Mouse (Mus musculus) CD4-positive helper T cell, adult 2 months (primary cell): Measurements from ENCODE around the gene Taf11.

Source experiments
- DNase-seq: peaks from one replicate; pipeline ENCODE4 v3.0.0-alpha.2; 2012; ENCODE audit warnings: low read depth, missing footprints, low spot score

Gene Taf11

GRCm38 (mm10) chr17:27920676-27921075 lies 11.0 kb upstream of the Taf11 start:
- no peak for DNase-seq

GRCm38 (mm10) chr17:27916366-27916765 lies 6.7 kb upstream of the Taf11 start:
- DNase-seq: no peak

DNA sequence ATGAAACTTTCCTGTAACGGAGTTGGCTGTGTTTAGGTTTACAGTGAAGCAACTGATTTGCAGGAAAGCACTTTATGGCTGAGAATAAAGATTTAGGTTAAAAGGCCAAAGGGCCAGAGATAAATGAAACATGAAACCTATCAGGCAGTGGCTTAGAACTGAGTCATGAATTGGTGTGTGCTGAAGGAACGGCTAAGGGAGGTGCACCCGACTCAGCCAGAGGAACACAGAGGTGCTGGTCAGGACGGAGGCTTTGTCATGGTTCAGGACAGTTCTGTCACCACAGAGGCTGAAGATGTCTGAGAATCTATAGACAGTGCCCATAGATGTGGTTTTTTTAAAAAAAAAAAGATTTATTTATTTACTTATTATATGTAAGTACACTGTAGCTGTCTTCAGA lies 5.1 kb upstream of the Taf11 start:
- no peak for DNase-seq

- no peak for DNase-seq
These were observed 1.7 kb upstream of the Taf11 start for GRCm38 (mm10) chr17:27911371-27911770.

DNA sequence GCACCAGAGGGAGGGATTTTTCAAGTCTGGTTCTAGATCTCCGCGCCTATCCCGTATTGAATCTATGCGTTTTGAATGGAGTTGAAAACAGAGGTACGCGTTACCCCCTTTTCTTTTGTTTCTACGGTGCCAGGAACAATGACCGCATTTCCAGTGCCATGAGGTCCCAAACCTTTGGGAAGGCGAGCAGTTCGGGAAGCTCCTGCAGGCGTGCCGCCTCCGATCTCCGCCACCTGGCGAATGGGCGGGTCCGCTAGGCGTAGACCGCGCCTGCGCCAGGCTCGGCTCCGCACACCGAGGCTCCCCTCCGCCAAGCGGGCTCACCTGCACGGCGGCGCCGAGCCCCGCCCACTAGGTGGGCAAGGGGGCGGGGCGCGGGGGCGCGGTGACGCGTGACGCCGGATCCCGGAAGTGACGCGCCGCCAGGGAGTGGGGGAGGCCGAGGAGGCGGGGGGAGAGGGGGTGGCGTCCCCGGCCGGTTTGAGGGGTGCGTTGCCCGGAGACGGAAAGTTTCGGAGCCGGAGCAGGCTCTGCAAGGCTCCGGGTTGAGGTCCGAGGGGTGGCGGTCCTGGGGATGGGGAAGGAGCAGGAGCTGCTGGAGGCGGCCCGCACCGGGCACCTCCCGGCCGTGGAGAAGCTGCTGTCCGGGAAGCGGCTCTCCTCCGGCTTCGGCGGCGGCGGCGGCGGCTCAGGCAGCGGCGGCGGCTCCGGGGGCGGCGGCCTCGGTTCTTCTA lies 589 bp downstream of the Taf11 start, which contains the start of gene Anks1:
Gene Anks1 (plus strand): TSS at position 419 of the 734 bp plus-strand sequence.
- DNase-seq: peak; percentile 93

DNA sequence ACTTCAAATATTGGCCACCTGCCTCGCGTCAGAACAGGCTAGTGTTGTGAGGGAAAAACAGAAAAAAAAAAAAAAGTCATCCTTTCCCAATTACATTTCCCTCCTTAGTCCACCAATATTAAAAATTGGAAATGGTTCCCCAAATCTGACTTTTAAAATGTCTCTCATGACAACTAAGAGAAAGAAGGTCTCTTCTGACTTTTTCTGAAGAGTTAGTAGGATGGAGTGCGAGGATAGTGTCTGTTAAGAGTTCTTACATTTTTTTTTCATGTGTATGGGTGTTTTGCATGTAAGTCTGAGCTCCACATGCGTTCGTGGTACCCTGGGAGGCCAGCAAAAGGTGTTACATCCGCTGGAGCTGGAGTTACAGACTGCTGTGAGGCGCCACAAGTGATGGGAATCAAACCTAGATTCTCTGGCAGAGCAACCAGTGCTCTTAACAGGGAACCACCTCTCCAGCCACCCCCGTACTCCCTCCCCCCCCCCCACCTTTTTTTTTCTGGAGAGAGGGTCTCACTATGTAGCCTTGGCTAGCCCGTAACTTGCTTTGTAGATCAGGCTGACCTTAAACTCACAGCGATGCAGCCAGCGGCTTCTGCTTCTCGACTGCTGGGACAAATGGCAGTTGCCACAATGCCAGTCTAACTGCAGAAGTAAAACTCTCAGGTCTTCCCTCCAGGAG lies 1.3 kb downstream of the Taf11 start:
- peak; percentile 79 for DNase-seq

GRCm38 (mm10) chr17:27907512-27908205 lies 2.0 kb downstream of the Taf11 start:
- peak; percentile 91 for DNase-seq

DNA sequence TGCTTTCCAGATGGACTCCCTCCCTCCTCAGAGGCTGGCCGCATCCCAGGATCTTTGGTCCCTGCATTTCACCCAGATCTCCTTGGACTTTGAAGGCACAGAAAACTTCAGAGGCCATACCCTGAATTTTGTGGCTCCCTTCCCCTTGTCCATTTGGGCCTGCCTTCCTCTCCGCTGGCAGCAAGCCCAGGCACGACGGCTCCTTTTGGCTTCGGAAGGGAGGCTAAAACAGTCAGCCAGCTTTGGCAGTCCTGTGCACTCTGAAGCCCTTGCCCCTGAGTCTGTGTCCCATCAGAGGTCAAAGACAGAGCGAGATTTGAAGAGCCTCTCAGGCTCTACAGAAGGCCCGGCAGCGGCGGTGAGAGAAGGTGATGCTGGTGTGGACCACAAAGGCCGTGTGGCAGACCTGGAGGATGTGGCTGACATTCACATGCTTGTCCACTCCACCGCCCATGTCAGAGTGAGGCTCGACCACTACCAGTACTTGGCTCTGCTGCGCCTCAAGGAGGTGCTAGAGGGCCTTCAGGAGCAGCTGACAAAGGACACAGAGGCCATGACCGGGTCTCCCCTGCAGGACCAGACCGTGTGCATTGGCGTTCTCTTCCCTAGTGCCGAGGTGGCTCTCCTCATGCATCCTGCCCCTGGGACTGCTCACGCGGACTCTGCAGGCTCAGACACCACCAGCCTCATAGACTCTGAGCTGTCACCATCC lies 23.0 kb downstream of the Taf11 start:
- DNase-seq: no peak

DNA sequence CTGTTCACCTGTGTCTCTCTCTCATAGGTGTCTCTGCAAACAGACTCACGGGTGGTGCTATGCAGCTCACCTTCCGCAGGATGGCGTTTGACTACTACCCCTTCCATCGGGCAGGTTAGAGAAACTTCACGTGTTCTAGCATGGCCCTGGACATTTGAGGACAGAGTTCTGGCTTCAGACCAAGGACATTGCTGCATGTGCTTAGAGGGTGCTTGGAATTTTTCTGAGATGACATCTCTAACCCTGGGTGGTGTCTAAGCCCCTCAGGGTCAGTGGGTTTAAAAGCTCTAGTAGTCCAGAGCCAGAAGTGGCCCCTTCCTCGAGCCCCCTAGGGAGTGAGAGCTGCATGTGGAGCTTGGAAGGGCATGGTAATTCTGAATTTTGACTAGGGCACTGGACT lies 25.6 kb downstream of the Taf11 start:
- no peak for DNase-seq

DNA sequence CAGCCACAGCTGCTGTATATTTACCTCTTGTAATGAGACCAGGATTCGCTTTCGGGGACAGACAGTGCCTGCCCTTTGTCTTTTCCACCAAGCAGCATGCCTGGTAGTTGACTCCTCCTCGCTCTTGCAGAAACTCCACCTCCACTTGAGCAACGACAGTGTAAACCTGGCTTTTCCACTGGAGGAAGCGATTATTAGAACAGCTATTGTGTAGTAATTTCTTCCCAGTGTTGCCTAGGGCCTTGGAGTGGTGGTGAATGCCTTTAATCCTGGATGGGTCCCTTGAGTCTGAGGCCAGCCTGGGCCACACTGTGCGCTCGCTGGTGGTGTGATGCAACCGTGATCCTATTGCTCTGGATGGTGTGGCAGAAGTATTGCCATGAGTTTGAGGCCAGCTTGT lies 26.5 kb downstream of the Taf11 start:
- DNase-seq: no peak

GRCm38 (mm10) chr17:27881518-27881917 lies 28.1 kb downstream of the Taf11 start:
- no peak for DNase-seq

DNA sequence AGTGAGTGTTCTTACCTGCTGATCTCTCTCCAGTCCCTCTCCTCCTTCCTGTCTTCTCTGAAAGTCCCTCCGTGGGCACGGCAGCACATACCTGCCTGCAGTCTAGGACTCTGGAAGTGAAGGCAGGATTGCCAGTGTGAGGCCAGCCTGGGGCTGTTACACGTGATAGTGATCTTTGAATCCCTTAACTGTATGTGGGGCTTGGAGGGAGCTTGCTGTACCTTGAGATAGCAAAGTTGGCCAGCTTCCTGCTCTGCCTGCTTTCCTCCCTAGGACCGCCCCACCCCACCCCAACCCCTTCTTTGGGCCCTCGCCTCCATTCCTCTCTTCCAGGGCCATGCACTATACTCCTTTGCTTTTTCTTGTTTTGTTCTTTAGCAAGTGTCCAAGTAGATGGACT lies 35.1 kb downstream of the Taf11 start:
- DNase-seq: no peak

GRCm38 (mm10) chr17:27873583-27873982 lies 36.1 kb downstream of the Taf11 start:
- DNase-seq: no peak

GRCm38 (mm10) chr17:27871851-27872250 lies 37.8 kb downstream of the Taf11 start:
- no peak for DNase-seq

DNA sequence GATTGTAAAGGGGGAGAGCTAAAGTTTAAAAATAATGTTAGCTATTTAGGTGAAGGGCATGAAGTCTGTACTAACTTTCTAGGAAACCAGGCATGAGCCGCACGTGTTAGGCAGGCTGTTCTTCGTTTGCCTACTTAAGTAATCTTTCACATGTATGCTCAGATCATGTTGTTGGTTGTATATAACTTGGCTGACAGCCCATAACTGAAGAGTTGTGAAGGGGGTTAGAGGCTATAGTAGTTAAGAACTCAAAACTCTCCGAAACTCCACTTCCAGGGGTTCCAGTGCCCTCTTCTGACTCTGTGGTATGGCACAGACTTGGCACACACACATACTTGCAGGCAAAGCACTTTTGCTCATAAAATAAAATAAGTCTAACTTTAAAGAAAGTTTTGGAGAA lies 42.9 kb downstream of the Taf11 start:
- no peak for DNase-seq

DNA sequence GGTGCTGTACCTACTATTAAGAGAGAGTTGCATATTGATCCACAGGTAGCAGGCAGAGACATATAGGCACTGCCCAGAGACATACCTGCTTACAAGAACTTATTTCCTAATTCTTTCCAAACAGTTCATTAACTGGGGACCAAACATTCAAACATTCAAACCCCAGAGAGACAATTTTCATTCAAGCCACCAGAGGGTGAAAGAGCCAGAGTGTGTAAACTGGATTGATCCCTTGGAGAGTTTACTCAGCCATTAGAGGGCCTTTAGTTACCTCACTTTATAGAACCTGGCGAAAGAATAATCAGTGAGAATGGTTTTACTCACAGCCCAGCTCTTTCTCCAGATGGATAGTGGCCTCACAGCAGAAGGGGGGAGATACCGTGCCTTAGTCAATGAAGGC lies 44.2 kb downstream of the Taf11 start:
- no peak for DNase-seq

DNA sequence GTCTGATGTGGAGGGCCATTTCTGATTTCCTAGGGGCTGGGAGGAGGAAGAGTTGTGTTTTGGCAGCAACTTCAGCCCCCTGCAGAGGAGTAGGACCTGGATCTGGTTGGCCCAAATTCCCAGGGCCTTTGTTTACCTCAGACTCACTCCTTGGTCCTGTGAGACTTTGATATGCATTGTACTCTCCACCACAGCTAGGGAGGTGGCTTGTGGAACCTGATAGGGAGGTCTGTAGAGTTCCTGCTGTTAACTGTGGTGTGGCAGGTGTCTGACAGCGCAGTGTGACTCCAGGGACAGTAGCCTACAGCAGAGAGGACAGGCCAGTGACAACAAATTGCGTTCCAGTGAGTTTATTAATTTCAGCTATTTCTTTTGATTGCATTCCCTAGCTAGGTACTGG lies 50.5 kb downstream of the Taf11 start:
- DNase-seq: no peak

DNA sequence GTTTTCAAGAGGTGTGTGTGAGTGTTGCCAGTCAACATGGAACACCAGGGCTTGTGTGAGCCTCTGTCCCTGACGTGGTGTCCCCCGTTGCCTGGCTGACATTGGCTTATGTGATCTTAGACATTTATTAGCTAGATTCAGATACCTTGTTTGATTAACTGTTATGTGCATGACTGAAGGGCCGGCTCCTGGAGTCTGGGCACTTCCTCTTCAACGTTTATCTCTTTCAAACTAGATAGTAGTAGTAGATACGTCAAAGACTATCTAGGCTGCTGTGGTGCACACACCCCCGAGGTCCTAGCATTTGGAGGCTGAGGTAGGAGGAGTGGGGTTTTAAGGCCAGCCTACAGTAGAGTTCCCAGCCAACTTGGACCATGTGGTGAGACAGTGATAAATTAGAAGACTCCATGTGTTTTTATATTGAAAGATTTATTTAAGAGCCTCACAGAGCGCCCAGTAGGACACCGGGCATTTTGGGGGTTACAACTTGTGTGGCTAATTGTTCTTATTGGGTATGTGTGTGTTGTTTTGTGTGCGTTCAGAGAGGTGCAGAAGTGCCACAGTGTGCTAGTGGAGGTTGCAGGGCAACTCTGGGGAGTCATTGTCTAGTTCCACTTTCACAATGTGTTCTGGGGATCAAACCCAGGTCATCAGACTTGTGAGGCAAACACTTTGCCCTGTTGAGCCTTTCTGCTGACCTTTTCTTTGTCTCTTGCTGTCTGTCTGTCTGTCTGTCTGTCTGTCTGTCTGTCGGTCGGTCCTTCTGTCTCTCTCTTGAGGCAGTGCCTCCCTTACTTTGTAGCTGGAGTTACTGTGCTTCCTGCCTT lies 51.8 kb downstream of the Taf11 start:
- no peak for DNase-seq

- no peak for DNase-seq
These were observed 52.6 kb downstream of the Taf11 start for GRCm38 (mm10) chr17:27856798-27857648.

DNA sequence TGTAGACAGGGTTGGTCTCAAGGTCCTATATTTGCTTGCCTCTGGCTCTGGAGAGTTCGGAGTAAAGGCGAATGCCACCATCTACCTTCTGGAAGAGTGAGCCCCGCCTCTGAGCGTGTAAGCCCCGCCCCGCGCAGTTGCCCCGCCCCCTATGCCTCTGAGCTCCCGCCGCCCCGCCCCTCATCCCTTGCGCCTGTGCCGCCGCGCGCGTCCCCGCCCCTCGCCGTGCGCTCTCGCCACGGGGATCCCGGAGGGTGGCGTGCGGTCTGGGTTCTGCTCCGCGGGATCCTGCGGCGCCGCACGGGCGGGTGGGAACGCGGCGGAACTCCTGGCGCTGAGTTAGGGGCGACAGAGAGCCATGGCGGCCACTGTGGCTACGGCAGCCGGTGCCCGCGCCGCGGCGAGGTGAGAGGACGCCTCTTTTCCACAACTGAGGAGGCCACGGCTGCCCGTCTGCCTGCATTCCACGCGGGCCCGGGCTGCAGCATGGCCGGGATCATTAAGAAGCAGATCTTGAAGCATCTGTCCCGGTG lies 53.3 kb downstream of the Taf11 start, which contains the start of gene Uhrf1bp1:
Gene Uhrf1bp1 (plus strand): TSS at position 177 of the 533 bp plus-strand sequence.
- DNase-seq: peak; percentile 88
